Mouse (Mus musculus) MEL (cell line): ENCODE data around the gene Ica1l. TPM values are rescaled to one million over a fixed set of nuclear protein-coding genes. Genes with fewer than 3 reads are reported as not detected.
A peak's percentile ranks its signal among the peaks of the same experiment; 100 is the strongest.

Experiments
- DNase-seq: peaks from one replicate; pipeline ENCODE4 v3.0.0; 2011; ENCODE audit warnings: low read depth, low spot score
- H3K27ac ChIP-seq: 2 replicates; pipeline ENCODE4 v1.5.1; 2012; ENCODE audit warnings: low read depth, mild to moderate bottlenecking, control low read depth, low read length, moderate library complexity; ENCODE audit not compliant: control insufficient read depth
- H3K27me3 ChIP-seq, 2 experiments: fragments of 150-350 bp in 1 of 2; sonication (generic) in 1 of 2; 2 replicates each; pipeline ENCODE4 v1.6.1; 2012; ENCODE audit warnings: low read length in 2 of 2, mild to moderate bottlenecking in 2 of 2, improper control_type of control experiment in 1 of 2, moderate library complexity in 1 of 2; ENCODE audit not compliant: insufficient read depth in 2 of 2, control insufficient read depth in 1 of 2
- H3K36me3 ChIP-seq, 2 experiments: 2 replicates each; pipeline ENCODE4 v1.6.1; 2012 to 2014; ENCODE audit warnings: low read length in 2 of 2, improper control_type of control experiment in 1 of 2, inconsistent platforms in 1 of 2, mild to moderate bottlenecking in 1 of 2; ENCODE audit not compliant: insufficient read depth in 2 of 2, control insufficient read depth in 1 of 2
- H3K4me1 ChIP-seq, 2 experiments: fragments of 150-350 bp in 1 of 2; sonication (generic) in 1 of 2; 2 replicates each; pipeline ENCODE4 v1.6.1; 2012; ENCODE audit warnings: low read length in 2 of 2, improper control_type of control experiment in 1 of 2, mild to moderate bottlenecking in 1 of 2; ENCODE audit not compliant: insufficient read depth in 2 of 2, control insufficient read depth in 1 of 2
- H3K4me3 ChIP-seq, 2 experiments: fragments of 150-350 bp in 1 of 2; sonication (generic) in 1 of 2; 2 replicates each; pipeline ENCODE4 v1.5.1; 2012; ENCODE audit warnings: low read depth in 2 of 2, low read length in 2 of 2, mild to moderate bottlenecking in 2 of 2, moderate library complexity in 2 of 2, control low read depth in 1 of 2, improper control_type of control experiment in 1 of 2; ENCODE audit not compliant: control insufficient read depth in 1 of 2, insufficient read depth in 1 of 2
- H3K79me2 ChIP-seq: 2 replicates; pipeline ENCODE4 v1.6.1; 2012; ENCODE audit warnings: mild to moderate bottlenecking, low read length, moderate library complexity; ENCODE audit not compliant: control insufficient read depth, poor library complexity, insufficient read depth
- H3K9ac ChIP-seq: 2 replicates; pipeline ENCODE4 v1.6.1; 2012; ENCODE audit warnings: low read depth, mild to moderate bottlenecking, control low read depth, low read length, moderate library complexity; ENCODE audit not compliant: control insufficient read depth, poor library complexity, severe bottlenecking
- H3K9me3 ChIP-seq: fragments of 150-350 bp; sonication (generic); replicated peaks from 2 replicates; pipeline ENCODE4 v1.6.1; 2012; ENCODE audit warnings: mild to moderate bottlenecking, low read length, improper control_type of control experiment, moderate library complexity; ENCODE audit not compliant: insufficient read depth
- BHLHE40 ChIP-seq: IDR thresholded peaks from 2 replicates; pipeline ENCODE4 v1.6.1; 2012; ENCODE audit warnings: low read depth, mild to moderate bottlenecking, inconsistent platforms, low read length, improper control_type of control experiment, borderline replicate concordance
- CHD1 ChIP-seq: IDR thresholded peaks from 2 replicates; pipeline ENCODE4 v1.6.1; 2012; ENCODE audit warnings: low read depth, mild to moderate bottlenecking, inconsistent platforms, low read length, improper control_type of control experiment
- E2F4 ChIP-seq: IDR thresholded peaks from 2 replicates; pipeline ENCODE4 v1.6.1; 2011; ENCODE audit warnings: low read depth, low read length, improper control_type of control experiment, borderline replicate concordance
- ELF1 ChIP-seq: IDR thresholded peaks from 2 replicates; pipeline ENCODE4 v1.6.1; 2014; ENCODE audit warnings: low read depth, mild to moderate bottlenecking, inconsistent platforms, low read length, improper control_type of control experiment, moderate library complexity
- EP300 ChIP-seq, 2 experiments: IDR thresholded peaks; 2 replicates each; pipeline ENCODE4 v1.6.1; 2011; ENCODE audit warnings: improper control_type of control experiment in 2 of 2, low read length in 2 of 2, low read depth in 1 of 2, mild to moderate bottlenecking in 1 of 2
- ETS1 ChIP-seq: IDR thresholded peaks from 2 replicates; pipeline ENCODE4 v1.6.1; 2012; ENCODE audit warnings: low read depth, mild to moderate bottlenecking, inconsistent platforms, low read length, improper control_type of control experiment, moderate library complexity
- GATA1 ChIP-seq: IDR thresholded peaks from 2 replicates; pipeline ENCODE4 v1.6.1; 2011; ENCODE audit warnings: low read depth, low read length, improper control_type of control experiment
- HCFC1 ChIP-seq: IDR thresholded peaks from 2 replicates; pipeline ENCODE4 v1.6.1; 2012; ENCODE audit warnings: low read depth, mild to moderate bottlenecking, inconsistent platforms, low read length, improper control_type of control experiment, moderate library complexity
- JUND ChIP-seq: IDR thresholded peaks from 2 replicates; pipeline ENCODE4 v1.6.1; 2011; ENCODE audit warnings: low read depth, mild to moderate bottlenecking, improper control_type of control experiment, low read length
- KAT2A ChIP-seq: conservative IDR thresholded peaks from 2 replicates; pipeline ENCODE4 v1.6.1; 2012; ENCODE audit warnings: low read depth, low read length, improper control_type of control experiment, inconsistent platforms
- MAFK ChIP-seq: IDR thresholded peaks from 2 replicates; pipeline ENCODE4 v1.6.1; 2011; ENCODE audit warnings: low read depth, mild to moderate bottlenecking, low read length, improper control_type of control experiment, borderline replicate concordance
- MAX ChIP-seq: IDR thresholded peaks from 2 replicates; pipeline ENCODE4 v1.6.1; 2011; ENCODE audit warnings: low read length, improper control_type of control experiment
- MEF2A ChIP-seq: IDR thresholded peaks from 2 replicates; pipeline ENCODE4 v1.6.1; 2014; ENCODE audit warnings: low read depth, mild to moderate bottlenecking, inconsistent platforms, low read length, improper control_type of control experiment; ENCODE audit not compliant: poor library complexity, insufficient replicate concordance, severe bottlenecking; ENCODE audit errors: extremely low read depth
- MXI1 ChIP-seq: IDR thresholded peaks from 2 replicates; pipeline ENCODE4 v1.6.1; 2011; ENCODE audit warnings: mild to moderate bottlenecking, low read depth, low read length, improper control_type of control experiment
- MYC ChIP-seq: IDR thresholded peaks from 2 replicates; pipeline ENCODE4 v1.6.1; 2011; ENCODE audit warnings: low read depth, mild to moderate bottlenecking, low read length, improper control_type of control experiment, moderate library complexity
- NRF1 ChIP-seq: IDR thresholded peaks from 2 replicates; pipeline ENCODE4 v1.6.1; 2014; ENCODE audit warnings: low read depth, mild to moderate bottlenecking, inconsistent platforms, low read length, improper control_type of control experiment, moderate library complexity; ENCODE audit not compliant: poor library complexity, insufficient read depth, severe bottlenecking
- SIN3A ChIP-seq: IDR thresholded peaks from 2 replicates; pipeline ENCODE4 v1.6.1; 2012; ENCODE audit warnings: low read length, improper control_type of control experiment, inconsistent platforms
- SMC3 ChIP-seq: IDR thresholded peaks from 2 replicates; pipeline ENCODE4 v1.6.1; 2011; ENCODE audit warnings: low read depth, low read length, improper control_type of control experiment
- TAL1 ChIP-seq: IDR thresholded peaks from 2 replicates; pipeline ENCODE4 v1.6.1; 2012; ENCODE audit warnings: mild to moderate bottlenecking, inconsistent platforms, low read length, moderate library complexity, mixed read lengths
- USF1 ChIP-seq: IDR thresholded peaks from 2 replicates; pipeline ENCODE4 v1.6.1; 2014; ENCODE audit warnings: low read depth, mild to moderate bottlenecking, inconsistent platforms, low read length, improper control_type of control experiment, moderate library complexity
- USF2 ChIP-seq, 2 experiments: IDR thresholded peaks; 2 replicates each; pipeline ENCODE4 v1.6.1; 2011 to 2012; ENCODE audit warnings: improper control_type of control experiment in 2 of 2, low read length in 2 of 2, borderline replicate concordance in 1 of 2, inconsistent platforms in 1 of 2, low read depth in 1 of 2, mild to moderate bottlenecking in 1 of 2; ENCODE audit not compliant: insufficient read depth in 1 of 2
- ZMIZ1 ChIP-seq: IDR thresholded peaks from 2 replicates; pipeline ENCODE4 v1.6.1; 2012; ENCODE audit warnings: low read depth, mild to moderate bottlenecking, inconsistent platforms, low read length, improper control_type of control experiment, moderate library complexity
- polyA plus RNA-seq, 2 experiments: library from polyadenylated mRNA; stranded (reverse) in 1 of 2; unstranded in 1 of 2; fragments of >175 nt in 1 of 2; fragments of >200 nt in 1 of 2; gene quantifications; 2 replicates each; pipeline versions ENCODE4 v1.2.1 to v1.2.4; 2012; ENCODE audit warnings: low replicate concordance in 2 of 2, low read depth in 1 of 2; ENCODE audit not compliant: insufficient read length in 2 of 2, insufficient read depth in 1 of 2, missing spikeins in 1 of 2
- total RNA-seq: library from RNA; depleted of rRNA; stranded (reverse); fragments of 300-350 nt; gene quantifications from 2 replicates; pipeline ENCODE4 v1.2.3, GENCODE M21; 2012

Gene Ica1l
- total and polyA plus RNA-seq, 3 experiments = 4.9 to 6.2 TPM; not detected in 1

GRCm38 (mm10) chr1:60016136-60016611 is 26.8 kb downstream of the Ica1l start (continued):
- TF ChIP-seq NRF1 (0 out of 2 replicates have a peak, but pooled peaks have one; percentile 17), CHD1 (no peak; the same call in 1 of the 2 replicates), SMC3 (peak; percentile 8; the same call in 1 of the 2 replicates), EP300 (IDR thresholded peaks at IDR 0.05; ENCODE audit: low read depth in 1 of 2, low read length in 2 of 2) (peak; percentile 50 to 77; a peak in 3 of 4 replicates), GATA1 (no peak), BHLHE40 (0 out of 2 replicates have a peak, but pooled peaks have one; percentile 35), USF1 (no peak), ETS1 (peak; percentile 89), ZMIZ1 (no peak), E2F4 (peak; percentile 40; the same call in 1 of the 2 replicates)

DNA sequence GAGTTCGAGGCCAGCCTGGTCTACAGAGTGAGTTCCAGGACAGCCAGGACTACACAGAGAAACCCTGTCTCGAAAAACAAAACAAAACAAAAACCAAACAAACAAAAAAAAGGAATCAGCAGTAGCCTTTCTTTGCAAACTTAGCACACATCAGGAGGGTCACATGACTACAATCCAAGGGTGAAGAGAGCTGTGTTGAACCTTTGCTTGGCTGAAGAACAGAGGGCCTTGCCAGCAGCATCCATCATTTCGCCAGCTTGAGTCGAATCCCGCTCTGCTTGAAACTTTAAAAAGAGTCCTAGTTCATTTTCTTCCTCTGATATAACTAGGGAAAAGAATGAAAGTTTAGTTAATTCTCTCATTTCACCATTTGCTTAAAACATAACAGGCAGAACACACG is 27.5 kb downstream of the Ica1l start:
- Histone ChIP-seq H3K27me3 (no peaks in the 10 kb centered on the region), H3K4me1 (peaks cover 15 to 26% of the 10 kb centered on the region in 2 experiments), H3K9me3 (no peaks in the 10 kb centered on the region), H3K9ac (peak overlapping the region; percentile 78), H3K79me2 (peaks cover 1% of the 10 kb centered on the region; the same call in 1 of the 2 replicates), H3K27ac (peak overlapping the region; percentile 99), H3K4me3 (peak overlapping the region; percentile 37 to 64; a peak in 3 of 4 replicates), H3K36me3 (peaks cover 0 to 31% of the 10 kb centered on the region in 2 experiments; a peak in 2 of 4 replicates)
- DNase-seq = peak; percentile 30
- no peak for TF ChIP-seq MAFK
- peak; percentile 79 for TF ChIP-seq USF1
- TF ChIP-seq USF2 (IDR thresholded peaks at IDR 0.05; ENCODE audit: borderline replicate concordance in 1 of 2, insufficient read depth in 1 of 2, low read depth in 1 of 2, low read length in 2 of 2) = peak in 1 of 2 experiments; percentile 29; a peak in 1 of 4 replicates
- TF ChIP-seq ELF1 = no peak

DNA sequence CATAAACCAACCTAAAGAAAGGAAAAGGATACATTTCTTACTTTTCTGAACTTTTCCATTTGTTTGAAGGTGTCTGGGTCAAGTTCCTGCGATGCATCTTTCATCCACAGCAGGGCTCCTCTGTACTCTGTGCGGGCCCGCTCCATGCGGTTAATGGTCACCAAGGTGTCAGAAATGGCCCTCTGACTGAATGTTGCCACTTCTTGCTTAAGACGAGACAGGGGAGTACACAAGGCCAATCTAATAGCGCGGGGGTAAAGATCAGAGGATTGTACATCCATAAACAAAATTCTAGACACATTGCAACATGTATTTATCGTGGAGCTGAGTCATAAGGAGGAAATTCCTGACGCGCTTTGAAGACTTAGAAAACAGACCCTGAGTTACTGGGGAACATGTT is 29.2 kb downstream of the Ica1l start:
- H3K4me3 ChIP-seq = no peak overlapping the region
- DNase-seq = no peak
- H3K27me3 ChIP-seq = no peaks in the 10 kb centered on the region
- H3K9ac ChIP-seq = no peak overlapping the region
- H3K4me1 ChIP-seq = peaks cover 15 to 26% of the 10 kb centered on the region in 2 experiments
- peaks cover 1% of the 10 kb centered on the region; the same call in 1 of the 2 replicates for H3K79me2 ChIP-seq
- H3K27ac ChIP-seq = no peak overlapping the region
- TF ChIP-seq MYC (no peak), MEF2A (no peak), KAT2A (no peak), MAX (no peak), JUND (no peak), MXI1 (no peak), HCFC1 (no peak), SMC3 (no peak), SIN3A (no peak), ETS1 (no peak), TAL1 (no peak)
- TF ChIP-seq, all 39 proteins: peak for 0
- no peaks in the 10 kb centered on the region for H3K9me3 ChIP-seq
- H3K36me3 ChIP-seq = peaks cover 0 to 31% of the 10 kb centered on the region in 2 experiments; a peak in 2 of 4 replicates
